Mouse (Mus musculus) gastrocnemius, postnatal 14 days (tissue): ENCODE results near the gene Scd4. TPM values are rescaled to one million over a fixed set of nuclear protein-coding genes. Genes with fewer than 3 reads are reported as not detected.

Experiments used
- microRNA-seq, 2 experiments: library from miRNA; unstranded; fragments of <30 nt; microRNA quantifications; one replicate each; pipeline ENCODE4 v1.2.0; 2021
- total RNA-seq, 2 experiments: library from RNA; stranded (reverse); gene quantifications; 2 replicates each; pipeline ENCODE4 v1.2.3; 2021

Gene Scd4
- total RNA-seq, 2 experiments from 2014 or later: 0.24 to 0.29 TPM

Small RNAs within 50 kb of the gene (microRNA-seq; reads per million reads assigned to microRNA genes)
- gene Mir5114: 0.32 to 0.50 reads per million in 2 experiments

Other genes with a start within 250 kb of the Scd4 start
- gene Chuk, start 225.6 kb upstream of the Scd4 start, total RNA-seq: 10 to 100 TPM; 13.6 to 16.0 TPM
- gene Cwf19l1, start 197.2 kb upstream of the Scd4 start, total RNA-seq: 1 to 10 TPM; 6.4 to 6.6 TPM
- gene Bloc1s2, start 186.6 kb upstream of the Scd4 start, total RNA-seq: 10 to 100 TPM; 13.4 to 13.9 TPM
- not detected for gene Pkd2l1, start 140.7 kb upstream of the Scd4 start, total RNA-seq
- gene Scd3, start 129.8 kb upstream of the Scd4 start, total RNA-seq: not detected
- gene Scd2, start 39.4 kb upstream of the Scd4 start, total RNA-seq: 10 to 100 TPM; 22.8 to 54.0 TPM
- gene Scd1, start 74.8 kb downstream of the Scd4 start, total RNA-seq: 10 to 100 TPM; 12.8 to 37.3 TPM
- gene Wnt8b, start 160.4 kb downstream of the Scd4 start, total RNA-seq: not detected
- 1 to 10 TPM; 6.5 to 9.2 TPM for gene Sec31b, start 212.8 kb downstream of the Scd4 start, total RNA-seq
- gene Gm20538, start 219.7 kb downstream of the Scd4 start, total RNA-seq: not detected
- gene Ndufb8, start 222.3 kb downstream of the Scd4 start, total RNA-seq: 100 to 1,000 TPM; 768 to 897 TPM
- gene Hif1an, start 229.8 kb downstream of the Scd4 start, total RNA-seq: 10 to 100 TPM; 80.1 to 84.0 TPM